Mouse (Mus musculus): ENCODE data around the gene Cyp2ab1.
A peak's percentile ranks its signal among the peaks of the same experiment; 100 is the strongest.

Cyp2ab1 gene

GRCm38 (mm10) chr16:20325286-20325685 lies at the start of gene Cyp2ab1:
Gene Cyp2ab1 (minus strand): TSS chr16:20325404.
- DNase-seq (ENCODE audit: low read depth, low spot score) = no peak

- DNase-seq (ENCODE audit: low read depth, low spot score) = peak; percentile 55
Measured at GRCm38 (mm10) chr16:20371731-20372130, 46.5 kb upstream of the Cyp2ab1 start.

GRCm38 (mm10) chr16:20368221-20368620 lies 43.0 kb upstream of the Cyp2ab1 start:
- DNase-seq (ENCODE audit: low read depth, low spot score) = peak; percentile 41

GRCm38 (mm10) chr16:20362121-20362520 lies 36.9 kb upstream of the Cyp2ab1 start:
- DNase-seq (ENCODE audit: low read depth, low spot score) = peak; percentile 80

- DNase-seq (ENCODE audit: low read depth, low spot score) = peak; percentile 68
Measured at GRCm38 (mm10) chr16:20361496-20361895, 36.3 kb upstream of the Cyp2ab1 start.

- peak; percentile 87 for DNase-seq (ENCODE audit: low read depth, low spot score)
Measured at GRCm38 (mm10) chr16:20359643-20360295, 34.6 kb upstream of the Cyp2ab1 start.

- DNase-seq (ENCODE audit: low read depth, low spot score) = no peak
Measured at GRCm38 (mm10) chr16:20357837-20358236, 32.6 kb upstream of the Cyp2ab1 start.

GRCm38 (mm10) chr16:20354762-20355161 lies 29.6 kb upstream of the Cyp2ab1 start:
- DNase-seq (ENCODE audit: low read depth, low spot score) = no peak

GRCm38 (mm10) chr16:20354011-20354410 lies 28.8 kb upstream of the Cyp2ab1 start:
- DNase-seq (ENCODE audit: low read depth, low spot score) = no peak

GRCm38 (mm10) chr16:20345464-20345863 lies 20.3 kb upstream of the Cyp2ab1 start:
- DNase-seq (ENCODE audit: low read depth, low spot score) = no peak

GRCm38 (mm10) chr16:20338616-20339015 lies 13.4 kb upstream of the Cyp2ab1 start:
- DNase-seq (ENCODE audit: low read depth, low spot score) = no peak

GRCm38 (mm10) chr16:20334918-20335317 lies 9.7 kb upstream of the Cyp2ab1 start:
- no peak for DNase-seq (ENCODE audit: low read depth, low spot score)

- no peak for DNase-seq (ENCODE audit: low read depth, low spot score)
Measured at GRCm38 (mm10) chr16:20328306-20328705, 3.1 kb upstream of the Cyp2ab1 start.

GRCm38 (mm10) chr16:20323907-20324306 lies 1.3 kb downstream of the Cyp2ab1 start:
- no peak for DNase-seq (ENCODE audit: low read depth, low spot score)

- peak; percentile 60 for DNase-seq (ENCODE audit: low read depth, low spot score)
Measured at GRCm38 (mm10) chr16:20322274-20322673, 2.9 kb downstream of the Cyp2ab1 start.

GRCm38 (mm10) chr16:20316770-20317169 lies 8.4 kb downstream of the Cyp2ab1 start:
- no peak for DNase-seq (ENCODE audit: low read depth, low spot score)

GRCm38 (mm10) chr16:20315266-20315665 lies 9.9 kb downstream of the Cyp2ab1 start:
- DNase-seq (ENCODE audit: low read depth, low spot score) = no peak

GRCm38 (mm10) chr16:20312272-20312671 lies 12.9 kb downstream of the Cyp2ab1 start:
- DNase-seq (ENCODE audit: low read depth, low spot score) = peak; percentile 27

- peak; percentile 92 for DNase-seq (ENCODE audit: low read depth, low spot score)
Measured at GRCm38 (mm10) chr16:20301770-20302649, 23.2 kb downstream of the Cyp2ab1 start, which contains the start of gene Parl. Gene Parl (minus strand): TSS chr16:20302387.

- no peak for DNase-seq (ENCODE audit: low read depth, low spot score)
Measured at GRCm38 (mm10) chr16:20300076-20300475, 25.1 kb downstream of the Cyp2ab1 start.

GRCm38 (mm10) chr16:20280238-20280637 lies 45.0 kb downstream of the Cyp2ab1 start:
- DNase-seq (ENCODE audit: low read depth, low spot score) = no peak

GRCm38 (mm10) chr16:20279395-20279794 lies 45.8 kb downstream of the Cyp2ab1 start:
- no peak for DNase-seq (ENCODE audit: low read depth, low spot score)

- DNase-seq (ENCODE audit: low read depth, low spot score) = no peak
Measured at GRCm38 (mm10) chr16:20272994-20273393, 52.2 kb downstream of the Cyp2ab1 start.

All from ES-CJ7 (cell line).